Mouse (Mus musculus) cerebellum, adult 8-10 months (tissue): ENCODE data around the gene Gnao1.
A peak's percentile ranks its signal among the peaks of the same experiment; 100 is the strongest.

Experiments
- DNase-seq: peaks from one replicate; pipeline ENCODE4 v3.0.0; 2022

Gnao1 gene

DNA sequence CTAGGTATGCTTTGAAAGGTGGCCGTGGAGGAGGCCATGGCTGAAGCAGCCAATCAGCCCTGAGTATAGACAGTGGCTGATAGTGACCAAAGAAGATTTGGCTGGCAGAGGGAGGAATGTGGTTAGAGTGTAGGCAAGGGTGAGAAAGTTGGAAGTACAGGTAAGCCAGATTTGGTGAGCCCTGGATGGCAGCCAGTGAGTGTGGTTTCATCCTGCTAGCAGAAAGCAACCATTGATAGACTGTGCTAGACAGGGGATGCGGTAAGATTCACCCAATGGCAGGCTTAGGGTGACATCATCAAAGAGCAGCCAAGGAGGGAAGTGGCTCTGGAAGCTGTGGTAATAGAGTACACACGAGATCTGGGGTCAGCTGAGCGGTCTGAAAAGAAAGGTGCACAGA, 88.8 kb downstream of the Gnao1 start:
- DNase-seq = no peak

GRCm38 (mm10) chr8:93902040-93902439, 92.3 kb downstream of the Gnao1 start:
- no peak for DNase-seq

- DNase-seq = no peak
These were observed 97.2 kb downstream of the Gnao1 start for GRCm38 (mm10) chr8:93906961-93907360.

DNA sequence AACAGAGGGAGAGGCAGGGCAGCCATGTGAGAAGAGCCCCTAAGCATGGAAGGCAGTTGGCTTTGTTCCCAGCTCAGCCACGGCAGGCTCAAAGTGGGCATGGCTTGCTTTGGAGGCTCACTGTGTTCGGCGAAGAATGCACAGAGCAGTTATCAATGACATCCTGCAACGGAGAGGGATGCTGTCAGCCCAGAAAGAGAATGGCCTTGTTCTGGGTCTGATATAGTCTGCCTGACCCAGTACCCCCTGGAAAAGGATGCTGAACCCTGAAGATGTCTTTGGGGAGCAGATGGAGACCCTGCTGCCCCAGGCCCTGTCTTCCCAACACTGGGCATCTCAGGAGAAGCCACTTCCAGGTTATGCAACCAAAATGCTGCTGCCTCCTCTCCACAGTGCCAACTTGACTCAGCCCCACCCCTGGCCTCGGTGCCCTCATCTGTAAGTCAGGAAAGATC, 98.2 kb downstream of the Gnao1 start:
- DNase-seq = no peak

DNA sequence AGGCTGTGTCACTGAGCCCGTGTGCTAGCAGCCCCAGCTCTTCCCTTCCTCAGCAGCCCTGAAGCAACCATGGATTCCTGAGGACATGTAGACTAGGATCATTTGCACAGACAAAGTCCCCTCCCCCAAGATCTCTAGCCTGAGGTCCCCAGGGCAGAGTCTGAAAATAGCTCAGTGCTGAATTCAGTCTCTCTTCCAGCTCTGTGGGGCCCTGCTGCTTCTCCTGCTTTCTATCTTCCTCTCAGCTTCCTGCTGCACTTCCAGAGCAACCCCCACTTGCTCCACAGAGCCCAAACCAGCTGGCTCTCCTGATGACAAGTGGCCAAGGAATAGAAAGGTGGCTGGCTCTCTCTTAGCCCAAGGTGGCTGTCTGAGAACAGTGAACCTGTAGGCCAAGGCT, 98.8 kb downstream of the Gnao1 start:
- peak; percentile 68 for DNase-seq

DNA sequence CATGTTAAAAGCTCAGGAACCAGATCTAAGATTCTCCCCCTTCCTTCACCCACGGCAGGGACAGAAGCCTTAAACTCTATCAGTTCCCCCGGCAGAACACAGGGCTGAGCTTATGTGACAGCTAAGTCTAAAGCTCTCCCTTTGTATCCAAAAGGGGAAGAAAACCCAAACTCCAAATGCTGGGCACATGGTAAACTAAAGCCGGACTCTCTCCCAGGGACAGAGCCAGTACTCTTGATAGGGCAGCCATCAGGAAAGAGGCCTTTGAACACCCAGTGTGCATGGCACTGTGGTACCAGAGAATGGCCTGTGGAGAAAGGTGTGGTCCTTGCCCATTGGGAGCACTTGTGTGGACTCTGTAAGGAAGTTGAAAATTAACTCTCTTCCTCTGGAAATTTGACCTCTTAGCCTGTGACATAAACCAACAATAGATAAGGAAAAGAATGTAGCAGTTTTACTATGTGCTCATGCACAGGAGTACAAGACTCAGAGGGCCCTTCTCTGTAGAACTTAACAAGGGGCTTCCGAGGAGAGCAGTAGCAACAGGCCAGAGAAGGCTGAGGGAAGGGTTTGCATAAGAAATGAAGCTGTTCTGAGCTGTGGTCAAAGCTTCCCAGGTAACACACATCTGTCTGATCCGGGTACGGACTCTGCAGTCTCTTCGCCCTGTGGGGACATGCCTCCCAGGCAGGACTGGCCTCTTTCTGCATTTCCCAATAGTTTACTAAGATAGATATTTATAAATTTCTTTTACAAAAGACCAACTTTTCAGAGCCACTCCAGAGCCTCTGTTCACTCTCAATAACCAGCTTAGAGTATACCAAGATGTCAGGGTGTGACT, 102.2 kb downstream of the Gnao1 start:
- DNase-seq = no peak

GRCm38 (mm10) chr8:93917859-93918421, 108.2 kb downstream of the Gnao1 start:
- peak; percentile 98 for DNase-seq

GRCm38 (mm10) chr8:93918580-93918979, 108.8 kb downstream of the Gnao1 start:
- DNase-seq = no peak

DNA sequence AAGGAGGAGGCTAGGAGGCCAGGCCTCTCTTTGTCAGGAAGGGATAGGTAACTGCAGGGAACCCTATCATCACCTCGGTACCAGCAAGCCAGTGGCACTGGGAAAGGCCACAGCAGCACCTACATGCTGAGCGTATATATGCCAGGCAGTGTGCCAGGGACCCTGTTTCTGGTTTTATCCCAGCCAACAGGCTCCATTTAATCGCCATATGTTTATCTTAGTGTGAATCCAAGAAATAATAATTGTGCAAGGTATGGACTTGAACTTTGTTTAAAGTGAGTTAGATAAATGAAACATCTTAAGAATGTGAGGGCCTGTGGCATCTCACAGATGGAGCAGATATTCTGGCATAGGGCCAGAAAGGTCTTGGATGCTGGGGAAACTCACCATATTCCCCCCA, 109.7 kb downstream of the Gnao1 start:
- DNase-seq = no peak

- peak; percentile 68 for DNase-seq
These were observed 110.3 kb downstream of the Gnao1 start for GRCm38 (mm10) chr8:93919916-93920589.

DNA sequence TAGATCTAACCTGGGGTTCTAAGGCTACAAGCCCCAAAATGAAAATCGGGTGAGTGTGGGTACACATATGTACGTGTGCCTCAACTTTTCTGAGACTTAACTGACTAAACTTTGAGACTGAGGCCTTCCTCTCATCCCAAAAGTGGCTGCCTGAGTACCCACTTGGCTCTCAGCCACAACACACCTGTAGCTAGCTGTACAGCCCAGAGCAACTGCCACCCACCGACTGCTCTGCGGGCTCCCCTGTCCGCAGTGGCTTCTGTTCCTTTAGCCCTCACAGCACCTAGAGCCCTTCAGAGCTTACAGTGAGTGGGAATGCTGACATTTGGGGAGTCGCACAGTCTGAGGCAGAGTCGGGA, 110.8 kb downstream of the Gnao1 start:
- no peak for DNase-seq

DNA sequence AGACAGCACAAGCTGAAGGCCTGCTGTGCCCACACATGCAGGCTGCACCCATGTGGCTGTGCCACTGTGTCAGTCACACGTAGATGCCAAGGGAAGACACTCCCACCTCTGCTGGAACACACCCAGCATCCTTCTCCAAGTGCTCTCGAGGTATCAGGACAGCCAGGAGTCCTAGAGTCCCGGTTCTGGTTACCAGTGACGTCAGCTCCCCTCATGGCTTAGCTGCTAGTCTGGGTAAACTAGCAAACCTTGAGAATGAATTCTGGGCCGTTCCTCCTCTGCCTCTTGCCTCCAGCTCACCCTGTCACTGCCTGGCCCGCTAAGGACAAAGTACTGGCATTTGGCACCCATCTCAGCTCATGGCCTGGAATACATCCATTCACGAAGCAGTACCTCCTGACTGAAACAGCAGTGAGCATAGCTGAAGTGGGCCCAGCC, 114.2 kb downstream of the Gnao1 start:
- DNase-seq = no peak

- no peak for DNase-seq
These were observed 115.7 kb downstream of the Gnao1 start for GRCm38 (mm10) chr8:93925513-93925912.

GRCm38 (mm10) chr8:93929233-93929632, 119.5 kb downstream of the Gnao1 start:
- DNase-seq = no peak

DNA sequence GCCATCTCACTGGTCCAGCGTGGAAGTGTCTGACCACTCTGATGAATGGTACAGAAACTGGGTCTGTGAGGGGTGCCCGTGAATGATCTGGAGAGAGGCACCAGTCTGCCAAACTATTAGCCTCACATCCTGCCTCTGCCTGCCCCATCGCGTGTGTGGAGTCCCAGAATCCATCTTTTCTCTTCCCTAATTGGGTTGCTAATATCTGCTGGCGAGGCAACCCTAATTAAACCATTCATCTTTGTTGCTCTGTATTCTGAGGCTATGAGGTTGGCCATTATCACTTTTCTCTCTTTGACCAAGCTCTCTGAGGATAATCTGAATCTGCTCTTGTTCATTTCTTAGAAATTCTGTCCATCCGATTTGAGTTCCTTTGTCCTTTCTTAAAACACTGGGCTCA, 121.6 kb downstream of the Gnao1 start:
- no peak for DNase-seq

- peak; percentile 91 for DNase-seq
These were observed 123.1 kb downstream of the Gnao1 start for GRCm38 (mm10) chr8:93932873-93933272.

- DNase-seq = no peak
These were observed 123.5 kb downstream of the Gnao1 start for GRCm38 (mm10) chr8:93933288-93933687.

GRCm38 (mm10) chr8:93938193-93938592, 128.4 kb downstream of the Gnao1 start:
- DNase-seq = no peak

GRCm38 (mm10) chr8:93940542-93941423, 131.0 kb downstream of the Gnao1 start:
- no peak for DNase-seq

- peak; percentile 56 for DNase-seq
These were observed 131.9 kb downstream of the Gnao1 start for GRCm38 (mm10) chr8:93941636-93942054.

DNA sequence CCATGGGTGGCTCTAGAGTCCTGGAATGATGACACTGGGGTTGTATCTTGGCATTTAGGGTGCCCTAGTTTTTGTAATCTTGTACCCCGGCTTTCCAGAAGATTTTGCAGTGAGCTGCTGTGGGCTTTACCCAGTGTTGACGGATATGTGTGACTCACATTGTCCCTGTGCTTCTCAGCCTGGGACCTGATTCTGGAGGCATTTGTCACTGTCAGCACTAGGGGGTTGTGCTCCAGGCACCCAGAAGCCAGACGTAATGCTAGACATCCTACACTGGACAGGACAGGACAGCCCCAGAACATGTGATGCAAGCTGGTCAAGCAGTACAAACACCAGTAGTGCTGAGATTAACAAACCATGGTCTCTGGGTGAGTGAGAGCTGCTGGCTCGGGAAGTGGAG, 136.0 kb downstream of the Gnao1 start:
- DNase-seq = no peak

DNA sequence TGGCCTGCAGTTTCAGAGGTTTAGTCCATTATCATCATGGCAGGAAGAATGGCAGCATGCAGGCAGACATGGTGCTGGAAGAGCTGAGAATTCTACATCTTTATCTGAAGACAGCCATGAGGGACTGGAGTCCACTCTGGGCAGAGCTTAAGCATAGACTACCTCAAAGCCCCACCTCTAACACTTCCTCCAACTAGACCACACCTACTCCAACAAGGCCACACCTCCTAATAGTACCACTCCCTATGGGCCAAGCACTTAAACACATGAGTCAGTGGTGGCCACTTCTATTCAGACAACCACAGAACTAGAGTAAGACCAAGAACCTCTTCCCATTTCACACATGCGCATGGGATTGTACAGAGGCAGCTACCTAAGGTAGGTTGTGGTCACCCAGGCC, 136.6 kb downstream of the Gnao1 start:
- DNase-seq = no peak

DNA sequence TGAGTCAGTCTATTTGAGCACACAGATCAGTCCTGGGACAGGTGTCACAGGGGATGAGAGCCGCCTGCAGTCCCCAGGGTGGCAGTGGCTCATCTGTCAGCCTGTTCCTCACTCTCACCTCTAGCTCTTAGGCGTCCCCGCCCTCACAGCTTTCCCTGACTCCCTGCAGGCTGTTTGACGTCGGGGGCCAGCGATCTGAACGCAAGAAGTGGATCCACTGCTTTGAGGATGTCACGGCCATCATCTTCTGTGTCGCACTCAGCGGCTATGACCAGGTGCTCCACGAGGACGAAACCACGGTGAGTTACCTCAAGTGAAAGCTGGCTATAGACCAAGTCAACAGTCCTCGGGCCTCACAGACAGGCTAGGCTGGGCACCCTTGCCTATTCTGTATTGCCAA, 140.4 kb downstream of the Gnao1 start:
- DNase-seq = no peak
